Mouse (Mus musculus) lung, embryonic 16.5 days (tissue): ENCODE measurements around the gene Hcfc1r1. TPM values are rescaled to one million over a fixed set of nuclear protein-coding genes. Genes with fewer than 3 reads are reported as not detected.

ENCODE experiments used
- ATAC-seq: fragments of 200-750 bp; cut with Nextera tagmentation; 2 replicates; pipeline ENCODE4 v1.8.0; 2017; ENCODE audit warnings: low read depth, mild to moderate bottlenecking, moderate library complexity
- H3K27ac ChIP-seq: fragments of 300-500 bp; sonication (generic); 2 replicates; pipeline ENCODE4 v1.5.1; 2014; ENCODE audit warnings: mild to moderate bottlenecking, control low read depth, low read length
- H3K27me3 ChIP-seq: fragments of 300-500 bp; sonication (generic); 2 replicates; pipeline ENCODE4 v1.6.1; 2014; ENCODE audit warnings: low read depth, low read length, mixed read lengths; ENCODE audit not compliant: control insufficient read depth, insufficient read depth
- H3K36me3 ChIP-seq: fragments of 300-500 bp; sonication (generic); 2 replicates; pipeline ENCODE4 v1.6.1; 2014; ENCODE audit warnings: low read length; ENCODE audit not compliant: control insufficient read depth, insufficient read depth
- H3K4me1 ChIP-seq: fragments of 300-500 bp; sonication (generic); replicated peaks from 2 replicates; pipeline ENCODE4 v1.6.1; 2014; ENCODE audit warnings: low read length, mixed read lengths; ENCODE audit not compliant: control insufficient read depth, insufficient read depth
- H3K4me2 ChIP-seq: fragments of 300-500 bp; sonication (generic); 2 replicates; pipeline ENCODE4 v1.6.1; 2014; ENCODE audit warnings: low read depth, low read length, control low read depth
- H3K4me3 ChIP-seq: fragments of 300-500 bp; sonication (generic); 2 replicates; pipeline ENCODE4 v1.5.1; 2014; ENCODE audit warnings: mild to moderate bottlenecking, low read length, control low read depth
- H3K9ac ChIP-seq: fragments of 300-500 bp; sonication (generic); 2 replicates; pipeline ENCODE4 v1.6.1; 2014; ENCODE audit warnings: low read length, control low read depth
- H3K9me3 ChIP-seq: fragments of 300-500 bp; sonication (generic); 2 replicates; pipeline ENCODE4 v1.6.1; 2016; ENCODE audit warnings: low read length; ENCODE audit not compliant: control insufficient read depth
- WGBS: fragments of 180-500 bp; shearing (Covaris S2); extraction: QIAGEN DNeasy Blood & Tissue Kit; methylation state at CpG from one replicate; pipeline ENCODE4 v1.1.7; 2014; 5-methylcytosine and 5-hydroxymethylcytosine counted together
- polyA plus RNA-seq: library from polyadenylated mRNA; unstranded; fragments of >200 nt; fragmentation: Nextera tagmentation; extraction: Ambion mirVana; gene quantifications from 2 replicates; pipeline ENCODE4 v1.2.1, GENCODE M21; 2015

Hcfc1r1 gene
- polyA plus RNA-seq, result 88.4 and 90.6 TPM in 2 replicates

GRCm38 (mm10) chr17:23673424-23674073, at the start of gene Hcfc1r1, which contains the start of gene Thoc6:
Gene Hcfc1r1, plus strand, starts transcription at chr17:23673596.
Gene Thoc6, minus strand, starts transcription at chr17:23673882.
- H3K9ac ChIP-seq, result peak within 1 kb of the TSS; percentile 79
- H3K4me2 ChIP-seq, result peak within 1 kb of the TSS; percentile 78
- under 1% methylated on average over 45 of the region's 45 CpGs for whole genome bisulfite sequencing
- no peaks in the 10 kb centered on the region; the same call in 1 of the 2 replicates for H3K27me3 ChIP-seq
- peak; percentile 92 for ATAC-seq
- peak within 1 kb of the TSS; percentile 74 for H3K27ac ChIP-seq
- H3K36me3 ChIP-seq, result peaks cover 13% of the 10 kb centered on the region
- no peaks in the 10 kb centered on the region for H3K9me3 ChIP-seq
- H3K4me1 ChIP-seq, result peaks cover 39% of the 10 kb centered on the region
- H3K4me3 ChIP-seq, result peak within 1 kb of the TSS; percentile 68

- no peaks in the 10 kb centered on the region for H3K27me3 ChIP-seq
- no peaks in the 10 kb centered on the region for H3K4me1 ChIP-seq
- H3K9me3 ChIP-seq, result no peaks in the 10 kb centered on the region
- no peak overlapping the region for H3K4me2 ChIP-seq
- H3K27ac ChIP-seq, result no peak overlapping the region
- H3K4me3 ChIP-seq, result no peak overlapping the region
- ATAC-seq, result no peak
- H3K36me3 ChIP-seq, result no peaks in the 10 kb centered on the region
- H3K9ac ChIP-seq, result no peak overlapping the region
- 23% methylated on average over 7 of the region's 7 CpGs for WGBS
Measured at GRCm38 (mm10) chr17:23627813-23628212, 45.6 kb upstream of the Hcfc1r1 start.

GRCm38 (mm10) chr17:23630195-23631020, 43.0 kb upstream of the Hcfc1r1 start:
- Histone ChIP-seq H3K27ac (no peak overlapping the region), H3K9ac (peak overlapping the region; percentile 42), H3K4me3 (peak overlapping the region; percentile 22; the same call in 1 of the 2 replicates), H3K27me3 (no peaks in the 10 kb centered on the region), H3K4me2 (peak overlapping the region; percentile 55), H3K36me3 (no peaks in the 10 kb centered on the region), H3K4me1 (no peaks in the 10 kb centered on the region), H3K9me3 (no peaks in the 10 kb centered on the region)
- WGBS, result 13% methylated on average over 22 of the region's 22 CpGs
- peak; percentile 90 for ATAC-seq

GRCm38 (mm10) chr17:23631241-23631640, 42.2 kb upstream of the Hcfc1r1 start:
- H3K9ac ChIP-seq, result no peak overlapping the region
- WGBS, result 74% methylated on average over 8 of the region's 8 CpGs
- H3K27ac ChIP-seq, result no peak overlapping the region
- H3K4me2 ChIP-seq, result no peak overlapping the region
- no peak for ATAC-seq
- H3K9me3 ChIP-seq, result no peaks in the 10 kb centered on the region
- no peaks in the 10 kb centered on the region for H3K4me1 ChIP-seq
- no peaks in the 10 kb centered on the region for H3K27me3 ChIP-seq
- H3K4me3 ChIP-seq, result no peak overlapping the region
- H3K36me3 ChIP-seq, result no peaks in the 10 kb centered on the region

- ATAC-seq, result peak; percentile 61
- H3K4me2 ChIP-seq, result peak within 1 kb of the TSS; percentile 93
- no peaks in the 10 kb centered on the region for H3K36me3 ChIP-seq
- H3K4me3 ChIP-seq, result peak within 1 kb of the TSS; percentile 58
- peak within 1 kb of the TSS; percentile 66 for H3K9ac ChIP-seq
- no peaks in the 10 kb centered on the region for H3K9me3 ChIP-seq
- H3K27me3 ChIP-seq, result peaks cover 11% of the 10 kb centered on the region
- peaks cover 8% of the 10 kb centered on the region; the same call in 1 of the 2 replicates for H3K4me1 ChIP-seq
- H3K27ac ChIP-seq, result no peak within 1 kb of the TSS
- under 1% methylated on average over 58 of the region's 58 CpGs for WGBS
Measured at GRCm38 (mm10) chr17:23644613-23645495, 28.5 kb upstream of the Hcfc1r1 start, which contains the start of gene Mmp25. Gene Mmp25, minus strand, starts transcription at chr17:23645277.

- no peak for ATAC-seq
- Histone ChIP-seq H3K9me3 (no peaks in the 10 kb centered on the region), H3K27ac (no peak overlapping the region), H3K36me3 (no peaks in the 10 kb centered on the region), H3K9ac (no peak overlapping the region), H3K4me2 (no peak overlapping the region), H3K27me3 (peaks cover 11% of the 10 kb centered on the region), H3K4me3 (no peak overlapping the region), H3K4me1 (peaks cover 8% of the 10 kb centered on the region; the same call in 1 of the 2 replicates)
- WGBS, result 34% methylated on average over 10 of the region's 10 CpGs
Measured at GRCm38 (mm10) chr17:23645894-23646293, 27.5 kb upstream of the Hcfc1r1 start.

GRCm38 (mm10) chr17:23651363-23651762, 22.0 kb upstream of the Hcfc1r1 start:
- WGBS, result 71% methylated on average over 6 of the region's 6 CpGs

DNA sequence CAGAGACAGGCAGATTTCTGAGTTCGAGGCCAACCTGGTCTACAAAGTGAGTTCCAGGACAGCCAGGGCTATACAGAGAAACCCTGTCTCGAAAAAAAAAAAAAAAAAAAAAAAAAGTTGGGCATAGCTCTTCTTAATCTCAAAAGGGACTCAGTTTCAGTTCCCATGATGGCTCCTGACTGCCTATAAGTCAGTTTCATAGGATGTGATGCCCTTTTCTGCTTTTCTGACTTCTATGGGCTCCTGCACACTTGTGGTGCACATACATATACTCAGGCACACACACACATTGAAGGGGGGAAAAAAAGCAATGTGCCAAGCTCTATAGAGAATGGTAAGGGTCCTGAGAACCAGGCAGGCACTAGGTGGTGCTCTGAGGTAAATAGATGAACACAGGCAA, 20.1 kb upstream of the Hcfc1r1 start:
- no peaks in the 10 kb centered on the region for H3K36me3 ChIP-seq
- no peak for ATAC-seq
- H3K4me1 ChIP-seq, result no peaks in the 10 kb centered on the region
- H3K9ac ChIP-seq, result no peak overlapping the region
- H3K9me3 ChIP-seq, result no peaks in the 10 kb centered on the region
- WGBS, result 55% methylated on average over 1 of the region's 2 CpGs
- no peaks in the 10 kb centered on the region for H3K27me3 ChIP-seq
- no peak overlapping the region for H3K4me3 ChIP-seq
- H3K27ac ChIP-seq, result no peak overlapping the region
- no peak overlapping the region for H3K4me2 ChIP-seq

More at GRCm38 (mm10) chr17:23651363-23651762, 22.0 kb upstream of the Hcfc1r1 start:
- ATAC-seq, result no peak
- Histone ChIP-seq H3K27ac (no peak overlapping the region), H3K4me2 (no peak overlapping the region), H3K9me3 (no peaks in the 10 kb centered on the region), H3K4me3 (no peak overlapping the region), H3K4me1 (no peaks in the 10 kb centered on the region), H3K36me3 (no peaks in the 10 kb centered on the region), H3K27me3 (no peaks in the 10 kb centered on the region), H3K9ac (no peak overlapping the region)
